In the genomic region with DNA sequence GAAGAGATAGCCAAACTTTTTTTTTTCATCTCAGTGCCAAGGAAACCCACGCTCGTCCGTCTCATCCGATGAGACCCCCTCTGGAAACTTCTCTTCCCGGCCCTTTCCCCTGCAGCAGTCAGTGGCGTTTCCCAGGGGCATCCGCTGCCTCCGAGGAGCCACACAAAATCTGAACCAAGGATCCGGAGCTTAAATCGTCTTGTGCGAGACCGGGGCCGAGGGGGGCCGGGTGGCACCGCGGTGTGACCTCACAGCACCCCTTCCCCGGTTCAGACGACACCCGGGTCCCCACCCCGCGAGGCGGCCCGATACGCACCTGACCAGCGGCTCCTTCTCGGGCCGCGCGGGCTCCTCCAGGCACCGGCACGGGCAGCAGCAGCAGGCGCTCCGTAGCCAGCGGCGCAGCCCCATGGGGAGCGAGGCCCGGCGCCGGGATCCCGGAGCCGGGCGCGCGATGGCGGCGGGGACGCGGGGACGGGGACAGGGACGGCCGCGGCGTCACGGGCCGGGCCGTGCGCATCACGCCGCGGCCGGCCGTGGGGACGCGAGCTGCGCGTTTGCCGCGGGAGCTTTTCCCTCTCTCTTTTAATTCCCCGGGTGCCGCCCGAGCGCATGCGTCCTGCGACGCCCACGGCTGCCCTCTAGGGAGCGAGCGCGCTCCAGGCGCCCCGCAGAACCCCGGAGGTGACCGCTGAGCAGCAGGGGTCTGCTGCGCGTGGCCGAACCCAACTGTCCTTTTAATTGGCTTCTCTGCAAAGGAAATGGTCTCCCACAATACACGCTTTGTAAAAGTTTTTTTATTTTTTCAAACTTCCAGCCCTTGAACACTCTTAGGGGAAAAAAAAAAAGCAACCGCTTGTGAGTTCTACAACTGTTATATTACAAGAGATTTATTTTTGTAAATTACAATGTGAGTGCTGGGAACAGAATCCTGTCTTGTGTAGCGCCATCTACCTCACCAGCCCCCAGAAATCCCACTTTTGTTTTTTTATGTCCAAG, we compare ENCODE assay signal across 1 mouse cellular context.
TF ChIP-seq lines count a peak whose summit lies in the region.

Mreg (minus strand) TSS at position 607 of the 999 bp plus-strand sequence.

TF ChIP-seq in CH12.LX, 34 proteins besides CTCF, POLR2A, EP300 and RAD21 (continued from another document):
- TF ChIP-seq MXI1 (IDR thresholded peaks at IDR 0.05; ENCODE audit: low read depth, low read length) (0 out of 2 replicates have a peak, but pooled peaks have one; percentile 7), SMC3 (IDR thresholded peaks at IDR 0.05; ENCODE audit: low read depth, low read length) (no peak), ZKSCAN1 (IDR thresholded peaks at IDR 0.05; ENCODE audit: borderline replicate concordance, low read depth, low read length) (no peak)
